Mouse (Mus musculus) spleen, postnatal 10 days (tissue): Measurements from ENCODE around the gene Gm38394.
"Not testable (repeated sequence)": the region's sequence is repeated elsewhere in the genome, so short reads cannot be mapped to it uniquely, and the experiment has no call there.

Source experiments
- DNase-seq, 2 experiments: peaks; one replicate each; pipeline ENCODE4 v3.0.0; 2021 to 2022; ENCODE audit warnings: low spot score in 2 of 2

Gene Gm38394

GRCm38 (mm10) chr1:133661203-133661933 is at the start of gene Gm38394:
Gm38394 (minus strand) TSS chr1:133661318.
- DNase-seq = peak; percentile 87 to 93

GRCm38 (mm10) chr1:133710895-133711294 is 49.8 kb upstream of the Gm38394 start:
- DNase-seq = no peak

- no peak for DNase-seq
These were observed 48.2 kb upstream of the Gm38394 start for GRCm38 (mm10) chr1:133709292-133709691.

- peak in 1 of 2 experiments; percentile 52 for DNase-seq
These were observed 40.7 kb upstream of the Gm38394 start for GRCm38 (mm10) chr1:133701824-133702223.

GRCm38 (mm10) chr1:133697935-133698620 is 37.0 kb upstream of the Gm38394 start:
- no peak for DNase-seq

- DNase-seq = no peak
These were observed 34.8 kb upstream of the Gm38394 start for GRCm38 (mm10) chr1:133695901-133696300.

- DNase-seq = peak in 1 of 2 experiments; percentile 66
These were observed 33.8 kb upstream of the Gm38394 start for GRCm38 (mm10) chr1:133694876-133695275.

GRCm38 (mm10) chr1:133694301-133694700 is 33.2 kb upstream of the Gm38394 start:
- no peak for DNase-seq

GRCm38 (mm10) chr1:133693536-133694114 is 32.5 kb upstream of the Gm38394 start:
- no peak for DNase-seq

- DNase-seq = no peak
These were observed 31.1 kb upstream of the Gm38394 start for GRCm38 (mm10) chr1:133692195-133692594.

GRCm38 (mm10) chr1:133691046-133691445 is 29.9 kb upstream of the Gm38394 start:
- no peak for DNase-seq

GRCm38 (mm10) chr1:133689897-133690296 is 28.8 kb upstream of the Gm38394 start, which contains the start of gene Lax1:
Lax1 (minus strand) TSS chr1:133690108.
- peak; percentile 29 to 62 for DNase-seq

- no peak for DNase-seq
These were observed 27.2 kb upstream of the Gm38394 start for GRCm38 (mm10) chr1:133688301-133688700.

- no peak for DNase-seq
These were observed 24.8 kb upstream of the Gm38394 start for GRCm38 (mm10) chr1:133685749-133686519.

GRCm38 (mm10) chr1:133671801-133672200 is 10.7 kb upstream of the Gm38394 start:
- no peak for DNase-seq

GRCm38 (mm10) chr1:133671266-133671665 is 10.1 kb upstream of the Gm38394 start:
- DNase-seq = no peak

GRCm38 (mm10) chr1:133670776-133671175 is 9.7 kb upstream of the Gm38394 start:
- no peak for DNase-seq

- no peak for DNase-seq
These were observed 9.1 kb upstream of the Gm38394 start for GRCm38 (mm10) chr1:133670190-133670589.

GRCm38 (mm10) chr1:133668618-133669017 is 7.5 kb upstream of the Gm38394 start:
- DNase-seq = no peak

GRCm38 (mm10) chr1:133667721-133668120 is 6.6 kb upstream of the Gm38394 start:
- no peak for DNase-seq

GRCm38 (mm10) chr1:133665713-133666112 is 4.6 kb upstream of the Gm38394 start:
- not testable (repeated sequence) for DNase-seq
